Mouse (Mus musculus) brown adipose tissue, adult 24 weeks (tissue): ENCODE data around the gene Eif2s1. TPM values are rescaled to one million over a fixed set of nuclear protein-coding genes. Genes with fewer than 3 reads are reported as not detected.
A peak's percentile ranks its signal among the peaks of the same experiment; 100 is the strongest.

ENCODE experiments used
- H3K27ac ChIP-seq: fragments of 200-500 bp; replicated peaks from 2 replicates; pipeline ENCODE4 v1.5.1; 2012; ENCODE audit warnings: low read depth, mild to moderate bottlenecking, low read length
- H3K4me1 ChIP-seq: fragments of 200-500 bp; 2 replicates; pipeline ENCODE4 v1.6.1; 2012; ENCODE audit warnings: low read length, mixed read lengths; ENCODE audit not compliant: control insufficient read depth, insufficient read depth, insufficient read length
- H3K4me3 ChIP-seq: fragments of 200-500 bp; 2 replicates; pipeline ENCODE4 v1.5.1; 2012; ENCODE audit warnings: low read depth, mild to moderate bottlenecking, low read length, moderate library complexity; ENCODE audit not compliant: insufficient read depth
- polyA plus RNA-seq: library from polyadenylated mRNA; stranded (reverse); fragments of >200 nt; gene quantifications from 2 replicates; pipeline ENCODE4 v1.2.4, GENCODE M21; 2012; ENCODE audit not compliant: missing spikeins, insufficient read depth, insufficient read length

Gene Eif2s1
- polyA plus RNA-seq, result 55.4 and 61.8 TPM in 2 replicates

DNA sequence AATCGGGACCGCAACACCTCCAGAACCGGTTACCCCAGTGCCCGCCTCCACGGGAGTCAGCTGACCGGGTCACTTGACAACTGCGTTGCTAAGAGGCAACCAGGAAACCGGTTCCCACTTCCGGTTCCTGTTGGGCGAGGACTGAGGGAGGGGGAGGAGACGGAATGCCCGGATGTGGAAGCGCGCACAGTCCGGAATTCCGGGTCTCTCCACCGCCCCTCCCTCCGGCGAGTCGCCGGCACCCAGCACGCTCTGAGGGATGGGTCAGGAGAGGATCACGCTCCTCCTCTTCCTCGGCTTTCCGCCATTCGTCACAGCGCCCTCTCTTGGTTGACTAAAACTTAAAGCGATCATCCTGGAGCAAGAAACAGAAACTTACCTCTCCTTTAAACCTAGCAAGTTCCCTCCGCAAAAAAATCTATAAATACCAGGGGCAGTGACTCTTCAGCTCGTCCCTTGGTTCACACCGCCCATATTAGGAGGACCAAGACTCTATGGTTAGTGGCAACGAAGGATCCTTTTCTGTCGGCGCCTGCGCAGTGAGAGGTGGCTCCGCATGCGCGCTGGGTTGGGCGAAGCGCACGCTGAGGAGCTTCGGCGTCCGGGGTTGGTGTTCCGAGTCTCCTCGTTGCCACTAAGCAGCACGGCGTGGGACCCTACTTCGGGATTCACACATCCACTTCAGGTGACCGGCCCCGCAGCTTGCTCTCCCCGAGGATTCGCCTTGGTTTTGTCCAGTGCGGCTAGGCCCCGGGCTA lies at the start of gene Eif2s1, which contains the start of gene Atp6v1d:
TSS of gene Eif2s1 (plus strand) at position 324 of the 758 bp plus-strand sequence.
TSS of gene Atp6v1d (minus strand) at position 143 of the 758 bp plus-strand sequence.
- H3K4me3 ChIP-seq, result peak within 1 kb of the TSS; percentile 88
- peak within 1 kb of the TSS; percentile 96 for H3K27ac ChIP-seq
- peaks cover 8% of the 10 kb centered on the region; the same call in 1 of the 2 replicates for H3K4me1 ChIP-seq

DNA sequence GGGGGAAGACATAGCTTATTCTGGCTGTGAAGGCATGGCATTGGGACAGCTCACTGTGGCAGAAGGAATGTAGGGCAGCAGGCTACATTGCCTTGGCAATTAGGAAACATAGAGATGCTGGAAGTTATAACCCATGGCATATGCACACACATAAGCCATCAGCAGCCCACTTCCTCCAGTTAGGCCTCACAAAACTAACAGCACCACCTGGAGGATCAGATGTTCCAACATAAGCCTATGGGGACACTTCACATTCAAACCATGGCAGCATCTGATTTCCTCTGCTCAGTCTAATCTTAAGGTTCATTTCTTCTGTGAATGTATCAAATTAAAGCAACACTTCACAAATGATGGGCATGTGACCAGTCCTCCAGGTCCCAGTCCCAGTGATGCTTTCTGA lies 47.2 kb upstream of the Eif2s1 start:
- Histone ChIP-seq H3K4me3 (no peak overlapping the region), H3K4me1 (no peaks in the 10 kb centered on the region), H3K27ac (no peak overlapping the region)

DNA sequence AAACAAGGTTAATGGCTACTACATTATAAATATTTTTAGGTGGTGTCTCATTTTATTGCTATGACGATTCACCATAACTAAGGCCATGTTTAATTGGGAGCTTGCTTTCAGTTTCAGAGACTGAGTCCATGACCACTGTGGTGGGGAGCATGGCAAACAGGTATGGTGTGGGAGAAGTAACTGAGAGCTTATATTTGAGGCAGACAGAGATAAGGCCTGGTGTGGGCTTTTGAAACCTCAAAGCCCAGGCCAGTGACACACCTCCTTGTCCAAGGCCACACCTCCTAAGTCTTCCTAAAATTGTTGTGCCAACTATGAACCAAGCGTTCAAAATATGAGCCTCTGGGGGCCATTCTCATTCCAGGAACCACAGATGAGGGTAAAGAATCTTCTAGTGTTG lies 27.1 kb upstream of the Eif2s1 start:
- Histone ChIP-seq H3K27ac (no peak overlapping the region), H3K4me3 (no peak overlapping the region), H3K4me1 (no peaks in the 10 kb centered on the region)

DNA sequence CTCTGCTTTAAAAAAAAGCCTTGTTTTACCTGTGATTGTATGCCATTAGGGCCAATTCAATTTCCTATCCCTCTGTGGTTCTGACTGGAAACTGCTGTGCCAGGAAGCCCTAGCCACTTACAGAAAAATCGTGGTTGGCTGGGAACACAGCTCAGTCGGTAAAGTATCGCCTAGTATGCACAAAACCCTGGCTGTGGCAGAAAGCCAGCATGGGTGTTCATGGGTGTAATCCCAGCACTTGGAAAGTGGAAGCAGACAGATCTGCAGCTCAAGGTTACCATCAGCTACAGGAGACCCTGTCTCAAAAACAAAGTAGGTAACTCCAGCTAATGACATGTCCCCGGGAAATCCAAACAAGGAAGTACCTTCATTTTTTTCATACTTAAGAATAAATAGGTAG lies 21.7 kb upstream of the Eif2s1 start:
- Histone ChIP-seq H3K4me3 (no peak overlapping the region), H3K27ac (no peak overlapping the region), H3K4me1 (no peaks in the 10 kb centered on the region)

DNA sequence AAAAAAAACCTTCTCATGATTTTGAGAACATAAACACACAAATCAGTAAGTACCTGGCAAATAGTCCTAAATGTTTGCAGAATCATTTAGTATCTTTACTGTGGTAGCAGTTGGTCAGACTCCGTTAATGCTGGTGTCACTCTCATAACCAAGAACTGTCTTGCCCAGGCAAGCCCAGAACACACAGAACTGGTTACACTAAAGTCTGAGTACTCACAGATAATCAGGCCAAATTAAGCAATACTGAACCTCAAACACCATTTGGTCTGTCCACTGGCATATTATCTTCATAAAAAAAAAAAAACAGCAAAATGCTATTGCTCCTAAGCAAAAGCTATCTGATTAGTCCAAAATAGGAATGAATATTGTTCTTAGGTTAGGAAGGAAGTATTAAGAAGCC lies 19.2 kb upstream of the Eif2s1 start:
- no peak overlapping the region for H3K27ac ChIP-seq
- no peaks in the 10 kb centered on the region for H3K4me1 ChIP-seq
- no peak overlapping the region for H3K4me3 ChIP-seq

DNA sequence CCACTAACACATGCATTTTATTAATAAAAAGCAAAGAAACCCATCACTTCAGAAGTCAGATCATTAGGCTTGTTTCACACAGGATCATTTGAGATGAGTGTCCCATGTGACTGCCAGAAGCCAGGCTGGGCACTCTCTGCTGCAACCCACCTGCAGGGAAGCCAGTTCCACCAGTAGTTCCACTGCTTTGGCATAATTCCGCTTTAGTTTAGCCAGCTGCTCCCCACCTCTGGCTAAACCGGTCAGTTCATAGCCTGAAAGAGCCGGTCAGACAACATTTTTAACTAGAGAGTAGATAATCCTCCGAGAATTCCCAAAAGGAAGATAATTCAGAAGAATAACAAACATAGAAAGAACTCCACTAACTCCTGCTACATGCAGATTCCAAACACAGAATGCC lies 13.4 kb upstream of the Eif2s1 start:
- H3K27ac ChIP-seq, result no peak overlapping the region
- no peaks in the 10 kb centered on the region for H3K4me1 ChIP-seq
- no peak overlapping the region for H3K4me3 ChIP-seq

DNA sequence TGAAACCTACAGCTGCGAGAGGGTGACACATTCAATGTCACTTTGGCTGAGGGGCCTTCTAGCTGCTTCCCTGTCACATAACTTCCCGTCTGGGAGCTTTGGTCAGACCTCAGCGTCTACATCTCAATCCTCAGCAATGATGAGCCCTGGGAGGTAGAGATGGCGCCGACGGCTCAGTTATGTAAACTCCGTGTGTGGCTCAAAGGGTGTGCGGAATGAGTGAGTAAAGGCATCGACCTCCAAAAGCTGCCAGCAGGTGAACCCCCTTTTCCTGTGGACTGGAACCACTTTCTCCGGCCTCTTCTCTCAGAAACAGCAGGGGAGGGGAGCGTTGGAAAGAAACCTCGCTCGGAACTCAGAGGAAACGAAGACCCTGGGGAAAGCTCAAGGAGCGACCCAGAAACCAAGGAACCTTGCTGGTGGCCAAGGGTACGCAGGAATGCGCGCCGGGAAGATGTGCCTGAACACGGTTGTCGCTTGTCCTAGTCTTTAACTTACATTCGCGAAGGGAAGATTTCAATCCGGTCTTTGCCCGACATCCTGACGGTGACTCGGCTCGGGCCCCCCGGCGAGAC lies 611 bp upstream of the Eif2s1 start:
- Histone ChIP-seq H3K27ac (peak overlapping the region; percentile 62), H3K4me1 (peaks cover 8% of the 10 kb centered on the region; the same call in 1 of the 2 replicates), H3K4me3 (peak overlapping the region; percentile 78)

DNA sequence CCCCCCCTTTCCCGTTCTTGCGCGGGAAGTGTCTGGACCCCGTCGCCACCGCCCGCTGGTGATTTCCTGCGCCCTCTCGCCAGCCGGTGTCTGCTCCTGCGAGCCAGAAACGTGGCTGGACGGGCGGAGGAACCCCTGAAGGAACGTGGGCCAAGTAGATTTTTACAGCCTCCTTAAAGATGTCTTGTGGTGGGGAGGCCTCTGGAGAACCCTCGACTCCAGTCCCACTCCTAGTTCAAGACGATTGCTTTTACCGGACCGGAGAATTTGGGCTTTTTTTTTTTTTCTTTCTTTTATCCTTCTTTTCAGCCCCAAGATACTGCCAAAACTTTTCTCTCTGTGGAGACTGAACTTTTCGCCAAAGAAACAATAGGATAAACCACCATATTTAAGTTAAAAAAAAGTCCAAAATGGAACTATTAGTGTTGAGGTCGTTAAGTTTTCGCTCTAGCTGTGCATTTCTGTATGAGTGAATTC lies 673 bp downstream of the Eif2s1 start:
- peak overlapping the region; percentile 89 for H3K27ac ChIP-seq
- H3K4me3 ChIP-seq, result peak overlapping the region; percentile 88
- H3K4me1 ChIP-seq, result peaks cover 8% of the 10 kb centered on the region; the same call in 1 of the 2 replicates

DNA sequence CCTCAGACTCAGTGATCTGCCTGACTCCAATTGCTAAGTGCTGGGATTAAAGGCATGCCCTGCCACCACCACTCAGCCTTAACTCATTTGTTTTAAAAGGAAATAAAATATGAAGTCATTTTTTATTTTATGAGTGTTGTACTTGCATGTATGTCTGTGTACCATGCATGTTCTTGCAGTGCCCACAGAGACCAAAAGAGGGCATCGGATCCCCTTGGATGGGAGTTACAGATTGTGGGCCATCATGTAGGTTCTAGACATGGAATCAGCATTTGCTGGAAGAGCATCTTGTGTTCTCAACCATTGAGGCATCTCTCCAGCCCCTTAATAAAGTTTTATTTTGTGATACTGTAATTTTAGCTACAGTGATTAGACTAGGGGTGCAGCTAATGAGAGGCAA lies 3.8 kb downstream of the Eif2s1 start:
- H3K4me3 ChIP-seq, result no peak overlapping the region
- H3K4me1 ChIP-seq, result peaks cover 2% of the 10 kb centered on the region; the same call in 1 of the 2 replicates
- H3K27ac ChIP-seq, result no peak overlapping the region

DNA sequence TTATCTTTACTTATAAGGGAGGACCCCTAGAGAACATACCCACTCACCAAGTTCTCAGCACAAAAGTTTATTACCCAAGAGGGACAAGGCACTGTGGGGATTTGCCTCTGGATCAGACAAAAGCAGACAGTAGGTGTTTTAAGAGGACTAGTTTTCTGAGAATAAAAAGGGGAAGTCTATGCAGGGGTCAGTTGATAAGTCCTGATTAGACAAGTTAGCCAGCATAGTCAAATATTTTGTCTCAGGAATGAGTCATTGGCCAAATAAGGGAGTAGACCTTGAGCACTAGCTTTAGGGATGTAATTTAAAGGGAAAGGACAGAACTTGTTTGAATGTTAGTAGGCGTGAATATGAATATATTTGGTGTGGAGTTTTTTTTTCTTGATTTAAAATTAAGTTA lies 6.5 kb downstream of the Eif2s1 start:
- H3K27ac ChIP-seq, result no peak overlapping the region
- no peaks in the 10 kb centered on the region for H3K4me1 ChIP-seq
- H3K4me3 ChIP-seq, result no peak overlapping the region

DNA sequence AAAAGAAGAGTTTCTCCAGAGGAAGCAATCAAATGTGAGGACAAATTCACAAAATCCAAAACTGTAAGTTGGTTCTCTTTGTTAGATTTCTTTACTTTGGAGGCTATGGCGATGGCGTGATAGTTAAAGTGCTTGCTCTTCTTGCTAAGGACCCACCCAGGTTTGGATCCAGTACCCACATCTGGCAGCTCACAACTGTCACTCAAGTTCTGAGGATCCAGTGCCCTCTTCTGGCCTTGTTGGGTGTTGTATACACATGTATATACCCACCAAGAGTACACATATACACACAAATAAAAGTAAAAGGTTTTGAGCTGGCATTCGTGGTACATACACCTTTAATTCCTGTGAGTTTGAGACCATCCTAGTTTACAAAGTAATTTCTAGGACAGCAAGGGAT lies 13.0 kb downstream of the Eif2s1 start:
- Histone ChIP-seq H3K4me3 (no peak overlapping the region), H3K27ac (no peak overlapping the region), H3K4me1 (no peaks in the 10 kb centered on the region)

DNA sequence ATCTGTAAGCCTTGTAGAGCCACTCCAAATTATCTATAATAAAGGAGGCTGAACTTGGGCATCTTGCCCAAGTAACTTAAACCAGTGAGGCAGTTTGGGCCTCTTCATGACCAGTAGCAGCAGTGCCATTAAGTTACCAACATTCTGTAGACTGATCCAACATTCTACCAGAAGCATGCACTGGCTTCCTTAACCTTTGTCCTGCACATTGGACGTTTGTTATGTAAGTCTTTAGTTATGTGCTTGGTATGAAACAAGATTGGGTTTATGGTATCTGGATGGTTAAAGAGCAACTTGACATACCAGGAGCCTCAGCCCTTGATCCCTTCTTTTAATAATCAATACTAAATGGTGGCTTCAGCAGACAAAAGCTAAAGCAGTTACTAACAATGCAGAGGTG lies 28.4 kb downstream of the Eif2s1 start:
- H3K4me3 ChIP-seq, result no peak overlapping the region
- no peaks in the 10 kb centered on the region for H3K4me1 ChIP-seq
- H3K27ac ChIP-seq, result no peak overlapping the region

DNA sequence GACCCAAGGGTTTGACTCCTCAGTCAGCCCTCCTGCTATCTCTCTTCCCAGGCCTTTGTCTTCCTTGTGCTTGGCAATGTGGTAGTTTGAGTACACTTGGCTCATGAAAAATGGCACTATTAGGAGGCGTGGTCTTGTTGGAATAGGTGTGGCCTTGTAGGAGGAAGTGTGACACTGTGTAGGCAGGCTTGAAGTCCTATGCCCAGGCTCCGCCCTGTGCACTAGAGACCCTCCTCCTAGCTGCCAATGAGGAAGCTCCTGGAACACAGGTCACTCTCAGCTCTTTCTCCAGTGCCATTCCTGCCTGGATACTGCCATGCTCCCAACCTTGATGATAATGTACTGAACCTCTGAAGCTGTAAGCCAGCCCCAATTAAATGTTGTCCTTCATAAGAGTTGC lies 29.5 kb downstream of the Eif2s1 start:
- Histone ChIP-seq H3K27ac (no peak overlapping the region), H3K4me3 (no peak overlapping the region), H3K4me1 (no peaks in the 10 kb centered on the region)

DNA sequence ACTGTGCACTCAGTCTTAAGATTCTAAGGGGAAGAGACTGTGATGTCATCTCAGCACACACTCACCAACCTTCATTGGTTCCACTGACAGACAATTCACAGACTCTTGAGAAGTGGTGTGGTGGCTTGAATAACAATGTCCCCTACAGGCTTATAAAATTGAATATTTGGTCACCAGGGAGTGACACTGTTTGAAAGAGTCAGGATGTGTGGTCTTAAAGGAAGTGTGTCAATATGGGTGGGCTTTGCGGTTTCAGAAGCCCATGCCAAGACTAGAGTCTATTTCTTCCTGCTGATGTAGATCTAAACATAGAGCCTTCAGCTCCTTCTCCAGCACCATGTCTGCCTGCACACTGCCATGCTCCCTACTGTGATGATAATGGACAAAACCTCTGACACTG lies 36.2 kb downstream of the Eif2s1 start:
- no peaks in the 10 kb centered on the region for H3K4me1 ChIP-seq
- no peak overlapping the region for H3K27ac ChIP-seq
- no peak overlapping the region for H3K4me3 ChIP-seq

DNA sequence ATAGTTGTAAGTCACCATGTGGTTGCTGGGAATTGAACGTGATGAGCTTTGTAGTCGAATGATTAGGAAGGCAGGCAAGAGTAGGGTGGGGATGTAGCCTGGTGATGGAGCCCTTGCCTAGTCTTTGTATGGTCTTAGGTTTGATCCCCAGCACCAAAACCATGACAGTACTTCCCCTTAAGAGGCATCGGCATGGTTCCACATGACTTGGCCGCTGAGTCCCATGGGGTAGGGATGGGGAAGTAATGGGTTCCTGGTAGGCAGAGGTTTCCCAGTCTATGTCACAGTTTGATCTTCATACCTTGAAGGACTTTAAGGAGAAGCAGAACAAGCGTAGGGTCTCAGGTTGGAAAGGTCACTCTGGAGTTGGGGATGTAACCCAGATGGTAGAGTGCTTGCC lies 39.8 kb downstream of the Eif2s1 start:
- H3K4me3 ChIP-seq, result no peak overlapping the region
- no peaks in the 10 kb centered on the region for H3K4me1 ChIP-seq
- no peak overlapping the region for H3K27ac ChIP-seq

DNA sequence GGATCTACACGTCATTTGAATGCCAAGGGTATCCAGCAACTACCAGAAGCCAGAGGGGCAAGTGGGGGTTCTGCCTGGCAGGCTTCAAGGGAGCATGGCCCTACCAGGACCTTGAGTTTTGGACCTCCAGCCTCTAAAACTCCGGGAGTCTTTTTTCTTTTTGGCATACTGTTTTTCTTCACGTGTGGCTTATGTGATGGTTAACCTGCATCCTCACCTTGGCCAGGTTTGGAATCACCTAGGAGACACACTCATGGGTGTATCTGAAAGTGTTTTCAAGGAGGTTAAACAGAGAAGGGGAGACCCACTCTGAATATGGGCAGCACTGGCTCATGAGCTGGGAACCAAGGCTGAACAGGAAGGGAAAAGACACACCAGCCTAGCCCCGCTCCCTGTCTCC lies 41.7 kb downstream of the Eif2s1 start:
- no peaks in the 10 kb centered on the region; the same call in 1 of the 2 replicates for H3K4me1 ChIP-seq

More for the DNA sequence above, 41.7 kb downstream of the Eif2s1 start:
- Histone ChIP-seq H3K4me3 (no peak overlapping the region), H3K27ac (no peak overlapping the region)
